ENCODE assay signal across 14 mouse cellular contexts in the genomic region with DNA sequence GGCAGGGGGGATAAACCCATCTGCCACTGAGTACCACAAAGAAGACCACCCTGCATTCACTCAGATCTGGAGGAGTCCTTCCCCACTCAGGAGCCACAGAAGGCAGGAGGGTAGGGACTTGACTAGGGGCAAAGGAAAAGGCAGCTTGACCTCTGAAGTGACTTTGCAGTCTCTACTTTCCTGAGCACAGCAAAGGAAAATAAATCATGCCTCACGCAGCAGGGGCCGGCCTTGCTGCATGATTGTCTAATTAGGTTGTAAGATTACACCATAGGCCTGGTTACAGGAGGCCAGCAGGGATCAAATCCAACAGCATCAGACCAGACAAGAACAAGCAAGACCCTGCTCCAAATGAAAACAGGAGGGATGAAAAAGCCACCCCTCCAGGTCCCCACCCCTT.
A peak's percentile ranks its signal among the peaks of the same experiment; 100 is the strongest.
DNase-seq lines count a peak whose midpoint lies in the region; ATAC-seq and TF ChIP-seq lines count a peak whose summit lies in the region.
"Had no signal": no experiment of that assay in that cellular context is flagged by ENCODE, and none has a peak within 500 bp of the region (broad histone marks: within the 10 kb centered on the region; RNA-seq: fewer than 3 reads in every experiment).

No protein-coding gene starts in this region.

- no peak overlapping the region for H3K4me3 ChIP-seq in hindbrain, embryonic 11.5 days (ENCODE audit: low read depth, low read length)
- H3K4me3 ChIP-seq in hindbrain, embryonic 14.5 days (replicated peaks; ENCODE audit: low read length) = no peak overlapping the region
- H3K4me3 ChIP-seq in neural tube, embryonic 15.5 days (replicated peaks) = no peak overlapping the region
- no peak overlapping the region for H3K4me3 ChIP-seq in stomach, postnatal 0 days (ENCODE audit: low read depth, low read length)
- H3K4me3 ChIP-seq: embryonic facial prominence, embryonic 13.5 days; layer of hippocampus, adult 2 months; megakaryocyte, embryonic 14.5 days; neural tube, embryonic 13.5 days had no signal

- no peak overlapping the region for H3K27ac ChIP-seq in hindbrain, embryonic 11.5 days (ENCODE audit: low read depth, low read length)
- H3K27ac ChIP-seq in hindbrain, embryonic 14.5 days = no peak overlapping the region
- H3K27ac ChIP-seq in neural tube, embryonic 15.5 days (replicated peaks) = no peak overlapping the region
- peak overlapping the region; percentile 5; the same call in 1 of the 2 replicates for H3K27ac ChIP-seq in stomach, postnatal 0 days (replicated peaks)
- H3K27ac ChIP-seq: embryonic facial prominence, embryonic 13.5 days; layer of hippocampus, adult 2 months; neural tube, embryonic 13.5 days had no signal

- no peak for ATAC-seq in hindbrain, embryonic 11.5 days (ENCODE audit: low FRiP score)
- ATAC-seq in hindbrain, embryonic 14.5 days (ENCODE audit: low FRiP score) = no peak
- ATAC-seq in neural tube, embryonic 15.5 days (ENCODE audit: low FRiP score) = no peak
- ATAC-seq in stomach, postnatal 0 days (ENCODE audit: low FRiP score, low TSS enrichment) = no peak

- H3K4me2 ChIP-seq in hindbrain, embryonic 11.5 days (replicated peaks; ENCODE audit: low read depth, low read length) = no peak overlapping the region
- no peak overlapping the region for H3K4me2 ChIP-seq in hindbrain, embryonic 14.5 days (replicated peaks)
- no peak overlapping the region for H3K4me2 ChIP-seq in neural tube, embryonic 15.5 days
- H3K4me2 ChIP-seq in stomach, postnatal 0 days (replicated peaks; ENCODE audit: low read depth) = no peak overlapping the region
- H3K4me2 ChIP-seq: embryonic facial prominence, embryonic 13.5 days; neural tube, embryonic 13.5 days had no signal

- intact Hi-C loops in left cerebral cortex, postnatal 36 days (cut with DNase I) = no loop called here

- no peaks in the 10 kb centered on the region for H3K4me1 ChIP-seq in hindbrain, embryonic 11.5 days (replicated peaks; ENCODE audit: control insufficient read depth, insufficient read depth, low read length)
- H3K4me1 ChIP-seq in hindbrain, embryonic 14.5 days (replicated peaks; ENCODE audit: control insufficient read depth, insufficient read depth, low read length) = no peaks in the 10 kb centered on the region
- H3K4me1 ChIP-seq in neural tube, embryonic 15.5 days = no peaks in the 10 kb centered on the region
- 0 out of 2 replicates have a peak, but pooled peaks cover 2% of the 10 kb centered on the region for H3K4me1 ChIP-seq in stomach, postnatal 0 days (replicated peaks; ENCODE audit: control insufficient read depth, insufficient read depth)

- H3K9ac ChIP-seq in hindbrain, embryonic 11.5 days (ENCODE audit: low read depth, low read length) = no peak overlapping the region
- no peak overlapping the region for H3K9ac ChIP-seq in hindbrain, embryonic 14.5 days
- no peak overlapping the region for H3K9ac ChIP-seq in neural tube, embryonic 15.5 days (replicated peaks)
- H3K9ac ChIP-seq in stomach, postnatal 0 days (ENCODE audit: low read length) = 0 out of 2 replicates have a peak overlapping the region, but pooled peaks have one; percentile 18
- H3K9ac ChIP-seq: embryonic facial prominence, embryonic 13.5 days; neural tube, embryonic 13.5 days had no signal

- no peaks in the 10 kb centered on the region for H3K36me3 ChIP-seq in hindbrain, embryonic 11.5 days (ENCODE audit: control insufficient read depth, insufficient read depth, low read length)
- H3K36me3 ChIP-seq in hindbrain, embryonic 14.5 days (replicated peaks; ENCODE audit: control insufficient read depth, insufficient read depth) = no peaks in the 10 kb centered on the region
- H3K36me3 ChIP-seq in neural tube, embryonic 15.5 days = no peaks in the 10 kb centered on the region
- no peaks in the 10 kb centered on the region for H3K36me3 ChIP-seq in stomach, postnatal 0 days (ENCODE audit: control insufficient read depth, insufficient read depth, low read length)
- H3K36me3 ChIP-seq: embryonic facial prominence, embryonic 13.5 days; neural tube, embryonic 13.5 days had no signal

- WGBS in hindbrain, embryonic 11.5 days = 61% methylated on average over 2 of the region's 2 CpGs
- 37% methylated on average over 2 of the region's 2 CpGs for WGBS in hindbrain, embryonic 14.5 days
- 23% methylated on average over 2 of the region's 2 CpGs for whole genome bisulfite sequencing in neural tube, embryonic 15.5 days
- WGBS in stomach, postnatal 0 days = 35% methylated on average over 2 of the region's 2 CpGs

- H3K27me3 ChIP-seq in hindbrain, embryonic 11.5 days (ENCODE audit: control insufficient read depth, insufficient read depth, low read length) = no peaks in the 10 kb centered on the region
- H3K27me3 ChIP-seq in hindbrain, embryonic 14.5 days (ENCODE audit: control insufficient read depth, insufficient read depth, low read length) = no peaks in the 10 kb centered on the region
- no peaks in the 10 kb centered on the region for H3K27me3 ChIP-seq in neural tube, embryonic 15.5 days (replicated peaks)
- no peaks in the 10 kb centered on the region for H3K27me3 ChIP-seq in stomach, postnatal 0 days (ENCODE audit: control insufficient read depth, insufficient read depth, low read length)
- H3K27me3 ChIP-seq: embryonic facial prominence, embryonic 13.5 days; neural tube, embryonic 13.5 days had no signal

- TF ChIP-seq EP300 in stomach, postnatal 0 days (optimal IDR thresholded peaks at IDR 0.05) = no peak

- no peaks in the 10 kb centered on the region for H3K9me3 ChIP-seq in hindbrain, embryonic 11.5 days (ENCODE audit: control insufficient read depth, low read length)
- no peaks in the 10 kb centered on the region for H3K9me3 ChIP-seq in hindbrain, embryonic 14.5 days (ENCODE audit: control insufficient read depth, low read length)
- no peaks in the 10 kb centered on the region for H3K9me3 ChIP-seq in neural tube, embryonic 15.5 days (replicated peaks)
- H3K9me3 ChIP-seq in stomach, postnatal 0 days (ENCODE audit: control insufficient read depth, low read length) = no peaks in the 10 kb centered on the region
- H3K9me3 ChIP-seq: embryonic facial prominence, embryonic 13.5 days; megakaryocyte, embryonic 14.5 days; neural tube, embryonic 13.5 days had no signal

- TF ChIP-seq CTCF in stomach, postnatal 0 days (IDR thresholded peaks at IDR 0.05; ENCODE audit: low read depth) = no peak

- DNase-seq in hindbrain, embryonic 11.5 days (ENCODE audit: low spot score) = peak; percentile 27
- DNase-seq in hindbrain, embryonic 14.5 days (ENCODE audit: low spot score) = no peak
- DNase-seq in neural tube, embryonic 10.5 days (ENCODE audit: extremely low spot score, low spot score) = peak; percentile 44
- DNase-seq in embryo, embryonic 9.5 days (ENCODE audit: extremely low spot score) = peak; percentile 28
- no peak for DNase-seq in stomach, postnatal 0 days (ENCODE audit: low spot score)
- no peak for DNase-seq in left cerebral cortex, postnatal 36 days (ENCODE audit: low spot score in 2 of 2)
- no peak for DNase-seq in cerebellum, postnatal 14 days
- DNase-seq: cerebellum, adult 11-12 months; right cerebral cortex, postnatal 25 days had no signal

Comparison
In these comparisons a context has a peak if more than half of its experiments do, and no peak if none do; other contexts are left out.
1. DNase-seq: peak in hindbrain, embryonic 11.5 days (single experiment), neural tube, embryonic 10.5 days (single experiment) and embryo, embryonic 9.5 days (single experiment); none in hindbrain, embryonic 14.5 days (single experiment), stomach, postnatal 0 days (single experiment), left cerebral cortex, postnatal 36 days (0 of 2) and cerebellum, postnatal 14 days (0 of 2).